Mouse (Mus musculus) erythroblast, embryonic 14.5 days (primary cell): ENCODE measurements around the gene Nudcd2. TPM values are rescaled to one million over a fixed set of nuclear protein-coding genes. Genes with fewer than 3 reads are reported as not detected.

Source experiments
- H3K27me3 ChIP-seq: 2 replicates; pipeline ENCODE4 v1.6.1; 2012; ENCODE audit warnings: inconsistent platforms; ENCODE audit not compliant: control insufficient read depth
- H3K36me3 ChIP-seq: 2 replicates; pipeline ENCODE4 v1.6.1; 2012; ENCODE audit warnings: mild to moderate bottlenecking, inconsistent platforms; ENCODE audit not compliant: control insufficient read depth
- H3K4me1 ChIP-seq: 2 replicates; pipeline ENCODE4 v1.6.1; 2012; ENCODE audit warnings: inconsistent platforms; ENCODE audit not compliant: control insufficient read depth
- H3K4me3 ChIP-seq: replicated peaks from 2 replicates; pipeline ENCODE3; 2012; ENCODE audit warnings: moderate library complexity, mild to moderate bottlenecking, inconsistent platforms
- H3K9me3 ChIP-seq: 2 replicates; pipeline ENCODE4 v1.6.1; 2012; ENCODE audit warnings: low read length, inconsistent platforms, mixed read lengths; ENCODE audit not compliant: control insufficient read depth
- GATA1 ChIP-seq: IDR thresholded peaks from 2 replicates; pipeline ENCODE4 v1.6.1; 2012; ENCODE audit warnings: low read length, inconsistent platforms, mixed read lengths
- TAL1 ChIP-seq: IDR thresholded peaks from 3 replicates; pipeline ENCODE4 v1.6.1; 2012; ENCODE audit warnings: low read length, inconsistent platforms, mixed read lengths
- polyA plus RNA-seq: library from polyadenylated mRNA; stranded (reverse); fragments of >175 nt; gene quantifications from 2 replicates; pipeline ENCODE4 v1.2.3, GENCODE M21; 2012

The Nudcd2 gene
- polyA plus RNA-seq, 1 experiment = 4.6 TPM

DNA sequence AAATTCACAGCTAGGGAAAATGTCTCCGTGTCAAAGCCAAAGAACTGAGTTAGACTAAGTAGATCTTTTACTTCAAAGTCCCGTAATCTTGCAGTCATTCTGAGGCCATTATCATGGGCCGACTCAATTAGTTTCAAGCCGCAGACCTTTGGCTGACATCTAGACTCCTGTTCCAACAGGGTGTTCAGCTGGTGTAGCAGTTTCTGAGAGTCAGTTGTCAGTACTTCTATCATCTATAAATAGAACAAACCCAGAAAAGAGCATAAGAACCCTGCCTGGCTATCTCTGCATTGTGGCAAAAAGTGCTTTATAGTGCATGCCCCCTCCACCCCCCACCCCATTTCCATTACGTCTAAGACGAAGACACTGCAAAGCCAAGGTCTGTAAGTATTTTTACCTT, 20.4 kb downstream of the Nudcd2 start:
- H3K4me3 ChIP-seq = peak overlapping the region; percentile 80
- peaks cover 29% of the 10 kb centered on the region for H3K36me3 ChIP-seq
- TF ChIP-seq GATA1 (no peak), TAL1 (no peak)
- no peaks in the 10 kb centered on the region for H3K27me3 ChIP-seq
- H3K4me1 ChIP-seq = peaks cover 22% of the 10 kb centered on the region
- no peaks in the 10 kb centered on the region for H3K9me3 ChIP-seq

DNA sequence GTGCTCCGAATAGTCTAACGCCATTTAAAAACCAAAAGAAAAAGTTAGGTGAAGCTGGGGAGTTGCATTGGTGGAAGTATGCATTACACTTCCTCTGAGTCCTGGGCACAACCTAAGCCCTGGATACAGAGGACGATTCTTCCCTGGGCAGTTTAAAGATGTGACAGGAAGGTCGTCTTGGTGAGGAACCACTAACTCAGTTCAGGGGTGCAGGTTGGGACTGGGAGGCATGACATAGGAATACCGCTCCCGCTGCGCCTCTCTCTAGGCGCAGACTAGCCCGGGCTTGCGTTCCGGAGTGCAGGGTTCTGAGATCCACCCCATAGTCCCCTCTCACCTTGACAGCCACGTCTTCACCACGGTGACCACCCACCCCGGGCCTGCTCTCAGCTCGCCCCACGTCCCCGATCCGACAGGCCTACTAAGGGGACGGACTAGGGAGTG, 21.2 kb downstream of the Nudcd2 start:
- H3K27me3 ChIP-seq = no peaks in the 10 kb centered on the region
- H3K9me3 ChIP-seq = no peaks in the 10 kb centered on the region
- peak overlapping the region; percentile 80 for H3K4me3 ChIP-seq
- peaks cover 25% of the 10 kb centered on the region for H3K36me3 ChIP-seq
- TF ChIP-seq TAL1 = no peak
- no peak for TF ChIP-seq GATA1
- peaks cover 22% of the 10 kb centered on the region for H3K4me1 ChIP-seq

DNA sequence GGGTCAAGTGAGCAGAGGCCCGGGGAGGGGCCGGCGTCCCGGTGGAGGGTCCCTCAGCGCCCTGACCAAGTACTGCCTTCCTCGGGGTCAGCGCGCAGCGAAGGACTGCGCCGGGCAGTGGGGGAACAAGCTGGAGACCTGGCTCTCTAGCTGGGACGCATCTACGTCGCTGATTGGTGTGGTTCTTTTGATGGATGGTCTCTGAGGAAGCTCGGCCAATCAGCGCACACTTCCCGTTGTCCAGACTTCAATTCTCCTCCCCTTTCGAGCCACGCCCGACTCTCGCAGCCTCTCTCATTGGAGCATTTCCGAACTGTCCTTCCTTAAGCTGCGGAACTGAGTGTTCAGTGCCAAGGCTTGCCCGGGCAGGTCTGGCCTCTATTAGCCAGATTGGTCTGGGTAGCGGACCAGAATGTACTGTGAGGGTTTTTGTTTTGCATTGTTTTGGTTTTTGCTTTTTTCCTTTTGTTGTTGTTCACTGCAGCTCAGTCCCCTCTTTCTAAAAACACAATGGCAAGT, 21.7 kb downstream of the Nudcd2 start, which contains the start of gene Ccng1:
Gene Ccng1 (minus strand): TSS at position 203 of the 519 bp plus-strand sequence.
- peaks cover 22% of the 10 kb centered on the region for H3K4me1 ChIP-seq
- H3K27me3 ChIP-seq = no peaks in the 10 kb centered on the region
- H3K36me3 ChIP-seq = peaks cover 22% of the 10 kb centered on the region
- TF ChIP-seq GATA1 (no peak), TAL1 (no peak)
- peak within 1 kb of the TSS; percentile 80 for H3K4me3 ChIP-seq
- H3K9me3 ChIP-seq = no peaks in the 10 kb centered on the region

DNA sequence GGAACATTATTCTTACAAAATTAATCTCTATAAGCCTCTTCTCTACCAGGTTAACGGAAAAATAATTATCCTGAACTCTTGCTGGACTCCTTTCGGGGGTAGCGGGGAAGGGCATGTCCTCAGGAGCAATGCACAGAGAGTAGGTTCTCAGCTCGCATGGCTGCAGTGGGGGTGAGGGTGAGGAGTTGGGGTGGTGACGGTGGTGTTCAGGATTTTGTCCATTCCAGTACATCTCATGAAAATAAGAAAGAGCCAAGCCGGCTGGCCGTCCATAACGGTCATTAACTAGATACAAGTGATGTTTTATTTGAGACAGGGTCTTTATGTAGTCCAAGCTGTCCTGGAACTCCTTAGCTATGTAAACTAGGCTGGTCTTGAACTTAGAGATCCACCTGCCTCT, 22.5 kb downstream of the Nudcd2 start:
- Histone ChIP-seq H3K4me1 (peaks cover 22% of the 10 kb centered on the region), H3K27me3 (no peaks in the 10 kb centered on the region), H3K36me3 (peaks cover 14% of the 10 kb centered on the region), H3K9me3 (no peaks in the 10 kb centered on the region), H3K4me3 (peak overlapping the region; percentile 80)
- TF ChIP-seq TAL1 (no peak), GATA1 (no peak)

DNA sequence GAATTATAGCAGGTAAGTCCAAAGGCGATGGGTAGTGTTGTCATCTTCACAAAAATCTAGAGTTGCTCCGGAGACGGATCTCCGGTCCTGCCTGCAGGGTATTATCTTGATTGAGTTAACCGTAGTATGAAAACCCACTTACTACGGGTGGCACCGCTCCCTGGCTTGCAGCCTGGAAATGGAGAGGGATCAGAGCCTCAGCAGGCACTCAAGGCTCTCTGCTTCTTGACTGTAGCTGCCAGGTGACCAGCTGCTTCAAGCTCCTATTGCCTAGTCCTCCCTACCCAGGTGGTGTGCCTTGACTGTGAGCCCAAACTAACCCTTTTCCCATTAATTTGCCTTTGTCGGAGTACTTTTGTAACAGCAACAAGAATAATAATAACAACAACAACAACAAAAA, 26.4 kb downstream of the Nudcd2 start:
- no peak for TF ChIP-seq TAL1
- TF ChIP-seq GATA1 = no peak
- Histone ChIP-seq H3K4me1 (peaks cover 9% of the 10 kb centered on the region), H3K4me3 (no peak overlapping the region), H3K27me3 (no peaks in the 10 kb centered on the region), H3K36me3 (no peaks in the 10 kb centered on the region), H3K9me3 (no peaks in the 10 kb centered on the region)

DNA sequence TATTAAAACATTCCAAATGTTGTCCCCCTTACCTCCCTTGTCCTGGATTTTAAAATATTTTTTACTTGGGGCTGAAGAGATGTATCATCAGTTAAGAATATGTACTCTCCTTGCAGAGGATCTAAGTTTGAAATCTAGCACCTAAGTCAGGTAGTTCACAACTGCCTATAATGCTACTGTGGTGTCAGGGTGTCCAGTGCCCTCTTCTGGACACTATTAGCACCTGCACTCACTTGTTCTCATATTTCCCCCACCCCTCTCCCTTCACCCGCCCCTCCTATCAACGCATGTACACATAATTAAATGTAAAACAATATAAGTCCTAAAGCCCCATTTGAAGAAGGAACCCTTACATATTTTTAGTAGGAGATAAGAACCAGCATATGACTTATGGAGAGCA, 29.9 kb downstream of the Nudcd2 start:
- Histone ChIP-seq H3K36me3 (no peaks in the 10 kb centered on the region), H3K9me3 (no peaks in the 10 kb centered on the region), H3K4me3 (no peak overlapping the region), H3K4me1 (no peaks in the 10 kb centered on the region; the same call in 1 of the 2 replicates), H3K27me3 (no peaks in the 10 kb centered on the region)
- TF ChIP-seq TAL1 (no peak), GATA1 (no peak)

DNA sequence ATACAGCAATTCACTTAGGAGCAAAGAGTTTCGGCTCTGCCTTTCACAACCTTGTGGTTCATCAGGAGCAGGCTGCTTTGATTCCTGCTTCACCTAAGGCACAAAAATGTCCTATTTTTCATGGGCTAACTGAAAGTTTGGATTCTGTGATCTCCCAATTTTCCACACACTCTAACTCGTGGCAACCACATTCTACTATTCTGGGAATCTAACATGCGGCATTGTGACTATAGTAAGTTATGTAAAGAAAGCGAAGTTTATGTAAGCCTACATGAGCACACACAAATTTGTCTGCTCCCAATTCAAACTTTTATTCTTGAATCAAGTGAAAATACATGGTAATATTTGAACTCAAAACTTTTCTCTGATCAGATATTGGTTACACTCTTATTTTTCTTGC, 31.2 kb downstream of the Nudcd2 start:
- H3K4me1 ChIP-seq = no peaks in the 10 kb centered on the region; the same call in 1 of the 2 replicates
- H3K4me3 ChIP-seq = no peak overlapping the region
- H3K9me3 ChIP-seq = no peaks in the 10 kb centered on the region
- TF ChIP-seq GATA1 (no peak), TAL1 (no peak)
- H3K36me3 ChIP-seq = no peaks in the 10 kb centered on the region
- H3K27me3 ChIP-seq = no peaks in the 10 kb centered on the region

DNA sequence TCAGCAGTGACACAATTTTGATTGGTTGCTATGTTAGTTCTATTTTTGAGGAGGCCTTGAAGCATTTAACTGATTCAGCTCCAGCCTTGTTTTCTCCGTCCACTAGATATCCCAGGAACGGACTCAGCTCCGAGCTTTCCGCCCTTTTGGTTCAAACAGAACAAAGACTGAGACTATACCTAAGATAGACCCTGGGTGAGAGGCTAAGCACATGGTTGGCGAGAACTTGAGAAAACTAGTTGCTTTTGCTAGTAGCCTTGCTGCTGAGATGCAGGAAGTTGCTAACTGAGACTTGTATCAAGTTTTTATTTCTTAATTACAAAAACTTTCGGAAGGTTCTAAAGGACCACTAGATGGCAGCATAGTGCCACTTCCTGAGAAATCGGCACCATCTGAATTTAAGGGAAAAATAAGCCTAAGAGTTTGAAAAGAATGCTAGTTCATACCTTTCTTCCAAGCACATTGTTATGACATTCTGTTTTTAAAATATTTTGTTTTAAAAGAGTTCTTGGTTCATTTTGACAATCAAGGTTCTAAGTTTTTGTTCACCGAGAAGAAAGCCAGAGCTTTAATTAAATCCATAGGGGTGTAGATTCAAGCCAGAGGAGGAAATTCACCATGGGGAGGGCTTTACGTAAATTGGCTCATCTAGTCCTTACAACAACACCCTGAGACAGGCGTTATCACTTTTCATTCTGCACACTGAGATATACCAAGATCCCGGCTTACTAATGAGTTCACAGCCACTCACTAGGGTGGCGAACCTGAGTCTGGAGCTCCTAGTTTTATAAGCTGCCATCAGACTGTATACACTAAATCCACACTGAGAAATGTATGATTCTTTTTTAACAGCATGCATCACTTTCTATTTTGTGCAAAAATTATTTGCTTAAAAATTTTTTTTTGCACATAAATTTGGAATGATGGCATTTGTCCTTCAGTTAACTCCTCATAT, 42.1 kb downstream of the Nudcd2 start:
- Histone ChIP-seq H3K27me3 (no peaks in the 10 kb centered on the region), H3K9me3 (no peaks in the 10 kb centered on the region), H3K36me3 (no peaks in the 10 kb centered on the region), H3K4me3 (no peak overlapping the region), H3K4me1 (no peaks in the 10 kb centered on the region)
- TF ChIP-seq TAL1 (no peak), GATA1 (no peak)

DNA sequence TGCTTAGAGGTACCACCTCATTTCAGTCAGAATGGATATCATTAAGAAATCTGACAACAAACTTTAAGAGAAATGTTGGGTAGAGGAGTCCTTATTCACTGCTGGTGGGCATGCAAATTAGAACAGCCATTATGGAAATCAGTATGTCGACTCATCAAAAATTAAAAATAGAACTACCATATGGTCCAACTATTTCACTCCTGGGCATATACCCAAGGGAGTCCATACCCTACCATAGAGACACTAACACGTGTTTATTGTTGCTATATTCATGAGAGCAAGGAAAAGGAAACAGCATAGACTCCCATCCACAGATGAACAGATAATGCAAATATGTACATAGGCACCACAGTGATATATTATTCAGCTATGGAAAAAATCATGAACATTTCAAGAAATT, 48.4 kb downstream of the Nudcd2 start:
- TF ChIP-seq GATA1 = no peak
- no peak for TF ChIP-seq TAL1
- Histone ChIP-seq H3K4me1 (no peaks in the 10 kb centered on the region), H3K27me3 (no peaks in the 10 kb centered on the region), H3K9me3 (no peaks in the 10 kb centered on the region), H3K36me3 (no peaks in the 10 kb centered on the region), H3K4me3 (no peak overlapping the region)
